ENCODE assay signal across 25 mouse cellular contexts in the genomic region with DNA sequence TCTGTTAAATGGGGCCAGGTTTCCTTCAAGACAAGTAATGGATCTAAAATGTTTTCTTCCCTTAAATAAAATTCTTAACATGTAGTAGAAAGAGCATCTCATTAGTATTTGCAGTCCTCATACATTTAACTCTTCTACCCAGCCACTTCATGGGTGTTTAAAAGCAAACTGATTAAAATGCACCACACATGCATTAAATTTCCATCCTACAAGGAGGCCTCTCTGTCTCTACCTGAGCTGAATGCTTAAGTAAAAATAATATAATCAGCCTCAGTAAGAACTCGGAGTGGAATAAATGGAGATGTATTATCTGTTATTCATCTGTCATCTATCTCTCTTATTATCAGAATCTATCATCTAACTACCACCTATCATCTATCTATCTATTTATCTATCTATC.
"Had no signal": no experiment of that assay in that cellular context is flagged by ENCODE, and none has a peak within 500 bp of the region (broad histone marks: within the 10 kb centered on the region; RNA-seq: fewer than 3 reads in every experiment).

No protein-coding gene starts in this region.

- H3K27me3 ChIP-seq: heart, embryonic 12.5 days; hindbrain, embryonic 13.5 days; hindbrain, embryonic 15.5 days; kidney, embryonic 15.5 days; limb, embryonic 12.5 days; liver, embryonic 13.5 days had no signal

- ATAC-seq: intestine, embryonic 16.5 days had no signal

- H3K9me3 ChIP-seq: heart, embryonic 10.5 days; heart, embryonic 12.5 days; hindbrain, embryonic 10.5 days; hindbrain, embryonic 13.5 days; hindbrain, embryonic 15.5 days; kidney, embryonic 15.5 days; limb, embryonic 10.5 days; limb, embryonic 12.5 days; liver, embryonic 13.5 days had no signal

- H3K9ac ChIP-seq: heart, embryonic 12.5 days; hindbrain, embryonic 13.5 days; hindbrain, embryonic 15.5 days; kidney, embryonic 15.5 days; limb, embryonic 12.5 days; liver, embryonic 13.5 days had no signal

- H3K27ac ChIP-seq: gastrocnemius, adult 2 months; heart, embryonic 10.5 days; hindbrain, embryonic 10.5 days; hindbrain, embryonic 13.5 days; hindbrain, embryonic 15.5 days; kidney, embryonic 15.5 days; kidney, postnatal 0 days; left cerebral cortex, adult 2 months; limb, embryonic 10.5 days; limb, embryonic 12.5 days; liver, embryonic 13.5 days had no signal

- H3K36me3 ChIP-seq: heart, embryonic 10.5 days; heart, embryonic 12.5 days; hindbrain, embryonic 10.5 days; hindbrain, embryonic 13.5 days; hindbrain, embryonic 15.5 days; kidney, embryonic 15.5 days; limb, embryonic 10.5 days; limb, embryonic 12.5 days; liver, embryonic 13.5 days had no signal

- H3K4me1 ChIP-seq: heart, embryonic 10.5 days; heart, embryonic 12.5 days; hindbrain, embryonic 10.5 days; hindbrain, embryonic 13.5 days; hindbrain, embryonic 15.5 days; kidney, embryonic 15.5 days; limb, embryonic 10.5 days; limb, embryonic 12.5 days; liver, embryonic 13.5 days had no signal

- H3K4me3 ChIP-seq: gastrocnemius, adult 2 months; heart, embryonic 10.5 days; heart, embryonic 12.5 days; hindbrain, embryonic 10.5 days; hindbrain, embryonic 13.5 days; hindbrain, embryonic 15.5 days; kidney, embryonic 15.5 days; left cerebral cortex, adult 2 months; limb, embryonic 10.5 days; limb, embryonic 12.5 days; liver, embryonic 13.5 days had no signal

- DNase-seq: gastrocnemius, adult 2 months; gastrocnemius, postnatal 10 days; gastrocnemius, postnatal 25 days; heart, adult 18-20 months; heart, postnatal 10 days; heart, postnatal 4 days; kidney, adult 11 months; kidney, adult 2 months; kidney, adult 9 months; kidney, postnatal 14 days; kidney, postnatal 36 days; liver; liver, embryonic 13.5 days had no signal

- H3K4me2 ChIP-seq: heart, embryonic 12.5 days; hindbrain, embryonic 13.5 days; hindbrain, embryonic 15.5 days; kidney, embryonic 15.5 days; limb, embryonic 12.5 days; liver, embryonic 11.5 days; liver, embryonic 13.5 days had no signal
